Mouse (Mus musculus): ENCODE results near the gene Commd8.

DNA sequence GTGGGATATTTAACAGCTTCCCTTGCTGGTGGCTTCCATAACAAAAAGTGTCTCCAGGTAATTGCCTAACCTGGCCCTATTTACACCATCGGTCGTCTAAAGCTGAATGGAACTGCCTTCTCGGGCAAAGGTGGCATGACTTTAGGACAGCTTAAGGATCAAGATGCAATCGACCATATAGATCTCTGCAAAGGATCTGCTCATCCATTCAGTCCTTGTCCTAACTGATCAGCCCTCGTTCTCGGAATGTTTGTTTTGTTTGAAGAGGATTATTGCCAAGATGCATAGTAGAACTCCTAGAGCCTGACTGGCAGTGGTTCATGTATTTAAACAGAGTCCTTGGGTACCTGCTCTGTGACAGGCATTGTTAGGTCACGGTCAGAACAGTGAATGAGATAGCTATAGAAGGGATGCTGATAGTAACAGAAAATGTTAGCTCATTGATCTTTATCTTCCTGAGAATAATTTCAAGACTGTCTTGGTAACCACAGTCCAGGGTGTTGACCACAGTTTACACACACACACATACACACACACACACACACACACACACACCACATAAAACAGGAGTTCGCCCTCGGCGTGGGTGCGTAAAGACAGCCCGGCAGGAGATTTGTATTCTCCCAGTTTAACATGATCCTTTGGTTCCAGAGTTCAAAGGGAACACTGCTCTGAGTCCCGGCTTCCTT is 42.3 kb upstream of the Commd8 start:
- TF ChIP-seq POLR2A (IDR thresholded peaks at IDR 0.05; ENCODE audit: borderline replicate concordance, extremely low read depth, low read depth, low read length): no peak
- TF ChIP-seq CTCF (IDR thresholded peaks at IDR 0.05; ENCODE audit: insufficient read depth, low read length): no peak
